Mouse (Mus musculus) thymus, postnatal 14 days (tissue): ENCODE data around the gene Ssh2.
"Not testable (repeated sequence)": the region's sequence is repeated elsewhere in the genome, so short reads cannot be mapped to it uniquely, and the experiment has no call there.

Experiments
- DNase-seq: peaks from one replicate; pipeline ENCODE4 v3.0.0; 2021

Ssh2 gene

DNA sequence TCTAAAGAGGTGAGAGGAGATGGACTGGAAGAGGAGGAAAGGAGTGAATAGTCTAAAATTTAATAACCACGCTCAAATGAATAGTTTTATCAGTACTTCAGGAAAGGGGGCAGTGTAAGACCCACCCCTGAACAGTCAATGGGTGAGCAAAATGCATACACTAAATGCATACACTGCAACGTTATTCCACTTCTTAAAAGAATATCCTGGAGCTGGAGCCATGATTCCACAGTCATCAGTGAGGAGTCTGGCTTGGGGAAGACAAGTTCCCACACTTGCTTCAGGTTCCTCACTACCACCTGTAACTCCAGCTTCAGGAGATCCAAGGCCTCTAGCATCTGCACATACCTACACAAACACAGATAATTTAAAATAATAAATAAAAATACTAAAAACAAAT, 133.6 kb downstream of the Ssh2 start:
- DNase-seq = no peak

DNA sequence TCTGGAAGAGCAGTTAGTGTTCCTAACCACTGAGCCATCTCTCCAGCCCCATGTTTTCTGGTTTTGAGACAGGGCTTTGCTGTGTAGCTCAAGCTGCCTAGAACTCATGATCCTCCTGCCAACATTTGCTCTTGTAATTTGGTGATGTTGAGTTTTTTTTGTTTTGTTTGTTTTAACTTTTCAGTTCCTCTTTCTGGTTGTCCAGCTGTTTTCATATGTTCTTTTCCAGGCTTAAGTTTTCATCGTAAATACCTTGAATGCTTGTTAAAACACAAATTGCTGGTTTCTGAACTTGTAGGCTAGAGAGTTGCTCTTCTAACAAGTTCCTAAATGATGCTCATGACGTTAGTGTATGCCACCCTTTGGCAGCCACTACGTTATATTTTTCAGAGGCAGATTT, 139.0 kb downstream of the Ssh2 start:
- DNase-seq = no peak

DNA sequence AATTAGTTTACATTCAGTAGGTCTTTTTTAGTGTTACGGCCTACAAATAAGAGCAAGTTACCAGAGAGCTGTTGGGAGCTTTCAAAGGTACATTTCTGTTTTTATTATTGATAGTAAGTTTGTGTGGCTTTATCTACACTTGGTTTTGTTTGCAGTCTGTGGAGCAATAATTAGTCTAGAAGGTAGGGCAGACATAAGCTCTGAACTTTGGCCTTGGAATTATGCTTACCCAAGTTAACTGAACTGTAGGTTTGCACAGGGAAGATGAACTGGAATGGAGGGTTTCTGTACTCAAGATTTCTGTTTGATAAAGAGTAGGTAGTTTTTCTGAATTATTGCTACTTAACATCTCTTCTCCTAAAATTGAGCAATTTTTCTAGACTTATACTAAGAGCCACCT, 141.8 kb downstream of the Ssh2 start:
- DNase-seq = no peak

- DNase-seq = no peak
Measured at GRCm38 (mm10) chr11:77363476-77363875, 147.4 kb downstream of the Ssh2 start.

- no peak for DNase-seq
Measured at GRCm38 (mm10) chr11:77364376-77364775, 148.3 kb downstream of the Ssh2 start.

DNA sequence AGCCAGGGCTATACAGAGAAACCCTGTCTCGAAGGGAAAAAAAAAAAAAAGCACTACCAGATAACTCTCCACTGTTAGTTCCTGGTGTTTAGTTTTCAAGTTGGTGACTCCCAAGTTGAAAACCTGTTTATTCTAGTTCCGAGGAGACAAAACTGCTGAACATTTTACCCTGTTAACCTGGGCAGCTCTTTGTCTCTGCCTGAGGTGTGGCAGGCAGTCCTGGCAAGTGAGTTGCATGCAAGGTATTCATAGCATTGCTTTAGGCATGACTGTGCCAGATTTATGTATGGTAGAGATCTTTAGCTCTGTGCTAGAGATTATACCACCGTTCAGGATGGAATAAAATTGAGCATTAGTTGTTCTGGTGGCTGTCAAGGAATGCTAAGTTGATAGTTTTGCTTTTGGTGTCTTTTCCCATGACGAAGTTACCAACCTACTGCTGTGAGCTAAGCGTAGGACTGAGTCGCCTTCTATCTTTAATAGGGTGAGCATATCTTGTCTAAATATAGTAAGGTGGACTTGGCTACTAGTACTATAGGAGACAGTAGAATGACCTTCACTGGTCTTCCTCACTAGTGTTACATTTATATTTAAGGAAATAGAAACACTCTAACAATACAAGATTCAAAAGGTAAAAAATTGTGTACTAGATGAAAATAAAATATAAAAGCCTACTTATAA, 149.8 kb downstream of the Ssh2 start:
- DNase-seq = no peak

- no peak for DNase-seq
Measured at GRCm38 (mm10) chr11:77367541-77368270, 151.6 kb downstream of the Ssh2 start.

GRCm38 (mm10) chr11:77369188-77369840, 153.2 kb downstream of the Ssh2 start:
- DNase-seq = no peak

GRCm38 (mm10) chr11:77369841-77370191, 153.7 kb downstream of the Ssh2 start:
- DNase-seq = no peak

GRCm38 (mm10) chr11:77371088-77371487, 155.0 kb downstream of the Ssh2 start:
- peak; percentile 35 for DNase-seq

GRCm38 (mm10) chr11:77371696-77372095, 155.6 kb downstream of the Ssh2 start:
- no peak for DNase-seq

DNA sequence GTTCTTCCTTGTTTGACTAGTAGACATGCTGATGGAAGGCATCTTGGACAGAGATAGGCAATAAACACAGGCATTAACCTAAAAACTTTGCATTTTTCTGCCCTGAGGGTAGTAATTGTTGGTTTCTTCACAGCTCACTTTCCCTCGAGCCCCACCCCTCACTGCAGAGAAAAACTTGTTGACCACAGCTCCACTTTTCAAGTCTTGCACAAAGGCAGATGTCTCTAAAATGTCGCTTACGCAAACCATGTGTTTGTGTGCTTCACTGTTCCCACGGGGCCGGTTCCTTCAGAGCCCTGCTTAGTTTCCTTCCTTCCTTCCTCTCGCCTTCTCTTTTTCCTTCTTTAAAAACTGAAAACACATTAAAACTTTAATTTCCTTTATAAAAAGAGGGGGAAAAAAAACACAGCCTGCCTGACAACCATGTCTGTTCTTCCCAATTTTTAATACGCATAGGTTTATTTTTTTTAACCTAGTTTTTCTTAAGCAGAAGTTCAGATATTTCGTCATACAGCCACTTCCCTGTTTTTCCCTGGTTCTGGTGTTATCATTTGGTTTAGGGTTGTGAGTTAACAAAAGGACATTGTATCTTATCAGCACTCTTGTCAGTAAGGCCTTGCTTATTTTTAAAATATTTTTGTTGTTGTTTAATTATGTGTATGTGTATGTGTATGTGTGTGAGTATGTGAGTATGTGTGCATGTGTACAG, 156.3 kb downstream of the Ssh2 start:
- DNase-seq = peak; percentile 64

DNA sequence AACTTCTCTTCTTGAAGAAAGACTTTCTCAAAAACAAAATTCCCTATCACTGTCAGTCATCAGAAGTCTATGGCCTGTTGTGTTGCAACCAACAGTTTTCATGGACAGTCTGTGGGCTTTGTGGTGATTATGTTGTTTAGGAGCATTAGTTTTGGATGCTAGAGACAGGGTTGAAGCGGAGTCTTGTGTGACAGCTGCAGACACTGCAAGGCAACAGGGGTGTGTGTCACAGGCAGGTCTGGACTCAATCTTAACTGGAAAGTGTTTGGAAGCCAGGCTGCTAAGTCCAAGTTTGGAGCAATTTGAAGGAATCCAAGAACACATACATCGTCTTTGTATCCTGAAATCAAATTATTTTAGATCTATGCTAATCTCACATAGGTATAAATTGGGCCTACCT, 162.5 kb downstream of the Ssh2 start:
- no peak for DNase-seq

GRCm38 (mm10) chr11:77381174-77381573, 165.1 kb downstream of the Ssh2 start:
- DNase-seq = no peak

- DNase-seq = no peak
Measured at GRCm38 (mm10) chr11:77384151-77384550, 168.1 kb downstream of the Ssh2 start.

GRCm38 (mm10) chr11:77385706-77386690, 169.9 kb downstream of the Ssh2 start:
- peak; percentile 61 for DNase-seq

GRCm38 (mm10) chr11:77388197-77388596, 172.1 kb downstream of the Ssh2 start:
- DNase-seq = not testable (repeated sequence)

DNA sequence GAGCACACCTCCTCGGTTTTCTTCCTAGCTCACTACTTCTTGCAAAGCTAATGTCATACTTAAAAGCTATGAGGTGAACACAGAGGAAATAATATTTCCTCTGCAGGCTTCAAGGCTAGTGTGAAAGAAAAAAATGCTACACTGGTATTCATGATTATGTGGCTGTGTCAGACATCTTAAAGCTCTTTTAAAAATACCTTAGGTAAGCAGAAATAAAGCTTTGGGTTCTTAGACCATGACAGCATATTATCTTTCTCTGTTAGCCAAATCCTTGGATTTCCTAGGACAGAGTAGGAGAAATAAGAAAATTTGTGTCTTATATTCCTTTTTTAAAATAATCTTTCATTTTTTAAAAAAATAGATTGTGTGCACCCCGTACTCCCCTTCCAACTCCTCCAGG, 179.5 kb downstream of the Ssh2 start:
- DNase-seq = no peak

DNA sequence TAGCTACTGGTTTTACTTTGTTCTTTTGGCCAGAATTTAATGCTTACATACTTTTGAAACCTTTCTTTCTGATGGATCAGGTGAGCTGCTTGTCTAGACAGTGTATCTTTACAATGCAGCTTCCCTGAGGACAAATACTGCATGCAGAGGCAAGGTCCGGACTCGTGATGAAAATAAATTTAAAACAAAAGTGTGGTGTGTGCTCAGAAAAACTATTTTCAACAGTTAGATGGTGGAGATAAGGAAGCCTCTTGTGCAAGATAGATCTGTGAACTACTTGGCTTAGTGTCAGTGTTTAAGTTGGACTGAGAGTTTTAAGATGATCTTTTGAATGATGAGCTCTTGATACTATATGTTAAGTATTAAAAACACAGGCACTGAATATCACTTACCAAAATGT, 186.4 kb downstream of the Ssh2 start:
- DNase-seq = no peak

GRCm38 (mm10) chr11:77406329-77406728, 190.2 kb downstream of the Ssh2 start:
- DNase-seq = no peak

- DNase-seq = peak; percentile 8
Measured at GRCm38 (mm10) chr11:77409879-77410278, 193.8 kb downstream of the Ssh2 start.

GRCm38 (mm10) chr11:77411284-77411683, 195.2 kb downstream of the Ssh2 start:
- DNase-seq = no peak
